Mouse (Mus musculus): Measurements from ENCODE around the gene Asap2.
"Not testable (repeated sequence)": the region's sequence is repeated elsewhere in the genome, so short reads cannot be mapped to it uniquely, and the experiment has no call there.

GRCm38 (mm10) chr12:21090168-21090567, 99.9 kb downstream of the Asap2 start:
- not testable (repeated sequence) for TF ChIP-seq EP300 (IDR thresholded peaks at IDR 0.05; ENCODE audit: low read depth in 1 of 2, low read length in 2 of 2); MAFK (IDR thresholded peaks at IDR 0.05; ENCODE audit: borderline replicate concordance, low read depth, low read length); E2F4 (IDR thresholded peaks at IDR 0.05; ENCODE audit: borderline replicate concordance, low read depth, low read length); POLR2A (IDR thresholded peaks at IDR 0.05; ENCODE audit: control insufficient read depth in 1 of 2, insufficient read depth in 1 of 2, low read depth in 1 of 2, low read length in 2 of 2, poor library complexity in 1 of 2)
- TF ChIP-seq CTCF (IDR thresholded peaks at IDR 0.05 in 2 of 3, conservative IDR thresholded peaks at IDR 0.05 in 1 of 3; ENCODE audit: control insufficient read depth in 1 of 3, insufficient read depth in 1 of 3, low read depth in 2 of 3, low read length in 3 of 3, poor library complexity in 1 of 3, severe bottlenecking in 1 of 3) = peak; percentile 13 to 41 (median 17); a peak in 4 of 6 replicates

Measured in MEL (cell line).